Mouse (Mus musculus) neural tube, embryonic 11.5 days (tissue): Measurements from ENCODE around the gene Setd2. TPM values are rescaled to one million over a fixed set of nuclear protein-coding genes. Genes with fewer than 3 reads are reported as not detected.

ENCODE experiments used
- ATAC-seq: fragments of 200-750 bp; cut with Nextera tagmentation; 2 replicates; pipeline ENCODE4 v1.8.0; 2017; ENCODE audit warnings: moderate number of reproducible peaks, mild to moderate bottlenecking, moderate TSS enrichment, moderate library complexity; ENCODE audit not compliant: insufficient read depth, low FRiP score, low TSS enrichment
- DNase-seq: peaks from one replicate; pipeline ENCODE4 v3.0.0-alpha.2; 2015; ENCODE audit warnings: low spot score
- H3K27ac ChIP-seq: fragments of 300-500 bp; sonication (generic); 2 replicates; pipeline ENCODE4 v1.5.1; 2014; ENCODE audit warnings: low read depth, mild to moderate bottlenecking, low read length
- H3K27me3 ChIP-seq: fragments of 300-500 bp; sonication (generic); 2 replicates; pipeline ENCODE4 v1.6.1; 2014; ENCODE audit warnings: mild to moderate bottlenecking, low read length, mixed read lengths; ENCODE audit not compliant: control insufficient read depth, insufficient read depth
- H3K36me3 ChIP-seq: fragments of 300-500 bp; sonication (generic); 2 replicates; pipeline ENCODE4 v1.6.1; 2014; ENCODE audit warnings: mild to moderate bottlenecking, low read length, moderate library complexity, mixed read lengths; ENCODE audit not compliant: control insufficient read depth, insufficient read depth
- H3K4me1 ChIP-seq: fragments of 300-500 bp; sonication (generic); 2 replicates; pipeline ENCODE4 v1.6.1; 2014; ENCODE audit warnings: low read length, mixed read lengths; ENCODE audit not compliant: control insufficient read depth, insufficient read depth
- H3K4me2 ChIP-seq: fragments of 300-500 bp; sonication (generic); 2 replicates; pipeline ENCODE4 v1.6.1; 2014; ENCODE audit warnings: low read depth, mild to moderate bottlenecking, moderate library complexity
- H3K4me3 ChIP-seq: fragments of 300-500 bp; sonication (generic); 2 replicates; pipeline ENCODE4 v1.5.1; 2014; ENCODE audit warnings: low read depth, low read length
- H3K9ac ChIP-seq: fragments of 300-500 bp; sonication (generic); 2 replicates; pipeline ENCODE4 v1.6.1; 2014; ENCODE audit warnings: mild to moderate bottlenecking, low read length
- H3K9me3 ChIP-seq: fragments of 300-500 bp; sonication (generic); 2 replicates; pipeline ENCODE4 v1.6.1; 2016; ENCODE audit warnings: low read length; ENCODE audit not compliant: control insufficient read depth
- WGBS: fragments of 180-500 bp; shearing (Covaris S2); extraction: QIAGEN DNeasy Blood & Tissue Kit; methylation state at CpG from one replicate; pipeline ENCODE4 v1.1.7; 2014; 5-methylcytosine and 5-hydroxymethylcytosine counted together
- microRNA-seq: library from miRNA; unstranded; fragments of <30 nt; microRNA quantifications from one replicate; pipeline ENCODE4, GENCODE M21; 2016
- polyA plus RNA-seq: library from polyadenylated mRNA; unstranded; fragments of >200 nt; fragmentation: Nextera tagmentation; extraction: Ambion mirVana; gene quantifications from 2 replicates; pipeline ENCODE4 v1.2.1, GENCODE M21; 2014

Setd2 gene
- polyA plus RNA-seq, 1 experiment from 2014 or later: 45.0 TPM

DNA sequence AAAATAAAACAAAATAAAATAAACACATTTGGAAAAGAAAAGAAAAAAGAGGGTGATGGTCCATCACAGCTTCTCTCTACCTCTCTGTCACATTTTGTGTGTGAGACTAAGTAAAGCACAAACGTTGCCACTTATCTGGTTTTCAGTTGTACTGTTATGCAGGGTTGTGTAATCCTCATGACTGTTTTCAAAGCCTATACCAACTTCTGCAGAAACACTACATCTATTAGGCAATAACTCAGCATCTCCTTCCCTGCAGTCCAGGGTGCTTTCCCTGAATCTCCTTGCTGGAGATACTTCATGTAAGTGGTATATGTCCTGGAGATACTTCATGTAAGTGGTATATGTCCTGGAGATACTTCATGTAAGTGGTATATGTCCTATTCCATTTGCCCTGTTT, 130.4 kb downstream of the Setd2 start:
- H3K36me3 ChIP-seq: no peaks in the 10 kb centered on the region
- WGBS: 93% methylated on average over 1 of the region's 1 CpGs
- H3K4me1 ChIP-seq: peaks cover 4% of the 10 kb centered on the region
- no peak for DNase-seq
- no peak overlapping the region for H3K27ac ChIP-seq
- H3K9me3 ChIP-seq: no peaks in the 10 kb centered on the region
- no peak overlapping the region for H3K9ac ChIP-seq
- H3K4me3 ChIP-seq: no peak overlapping the region
- H3K27me3 ChIP-seq: no peaks in the 10 kb centered on the region
- no peak for ATAC-seq
- H3K4me2 ChIP-seq: no peak overlapping the region

DNA sequence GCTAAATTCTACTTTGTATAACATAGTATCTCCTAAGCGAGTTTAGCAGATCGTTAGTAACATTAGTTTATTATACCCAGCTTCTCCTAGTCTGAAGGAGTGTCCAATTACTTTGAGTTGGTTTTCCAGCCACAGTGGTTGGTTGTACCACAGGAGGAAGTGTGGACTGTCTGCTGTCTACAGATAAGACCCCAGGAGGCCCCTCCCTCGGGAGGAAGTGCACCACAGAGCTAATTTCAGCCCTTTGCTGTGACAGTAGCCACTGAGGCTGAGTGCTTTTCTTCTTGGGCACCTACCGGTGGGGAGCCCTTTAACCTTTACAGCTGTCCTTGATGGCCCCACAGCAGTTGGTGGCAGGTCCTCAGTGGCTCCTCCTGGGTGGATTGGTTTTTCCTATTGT, 133.5 kb downstream of the Setd2 start:
- Histone ChIP-seq H3K36me3 (no peaks in the 10 kb centered on the region), H3K9ac (no peak overlapping the region)
- WGBS: 15% methylated on average over 4 of the region's 4 CpGs

DNA sequence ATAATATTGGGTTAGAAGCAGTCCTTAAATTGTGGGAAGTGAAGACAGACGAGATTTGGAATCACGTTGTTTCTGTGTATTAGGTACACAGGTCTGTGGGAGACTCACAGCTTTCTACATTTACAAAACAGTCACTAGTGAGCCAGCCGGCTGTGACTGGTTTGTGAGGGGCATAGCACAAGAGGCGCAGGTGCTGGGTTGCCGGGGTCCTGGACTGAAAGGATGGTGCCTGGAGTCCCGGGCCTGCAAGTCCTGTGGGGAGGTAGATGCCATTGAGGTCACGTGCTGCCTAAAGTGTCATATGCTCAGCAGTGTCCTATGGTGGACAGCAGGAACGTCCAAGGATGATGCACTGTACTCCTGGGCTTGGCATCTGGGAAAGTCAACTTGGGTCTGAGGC, 134.0 kb downstream of the Setd2 start:
- ATAC-seq (no peak), DNase-seq (no peak)
- no peak overlapping the region for H3K4me3 ChIP-seq
- H3K27ac ChIP-seq: no peak overlapping the region
- no peaks in the 10 kb centered on the region for H3K36me3 ChIP-seq
- 0 out of 2 replicates have a peak overlapping the region, but pooled peaks have one; percentile 2 for H3K4me2 ChIP-seq
- WGBS: 28% methylated on average over 8 of the region's 8 CpGs
- H3K27me3 ChIP-seq: no peaks in the 10 kb centered on the region
- H3K9me3 ChIP-seq: no peaks in the 10 kb centered on the region
- no peak overlapping the region for H3K9ac ChIP-seq
- peaks cover 4% of the 10 kb centered on the region; the same call in 1 of the 2 replicates for H3K4me1 ChIP-seq

More for the DNA sequence above, 133.5 kb downstream of the Setd2 start:
- no peak for ATAC-seq
- DNase-seq: no peak
- Histone ChIP-seq H3K4me2 (0 out of 2 replicates have a peak overlapping the region, but pooled peaks have one; percentile 2), H3K4me3 (no peak overlapping the region), H3K4me1 (peaks cover 4% of the 10 kb centered on the region; the same call in 1 of the 2 replicates), H3K9me3 (no peaks in the 10 kb centered on the region), H3K27ac (no peak overlapping the region), H3K27me3 (no peaks in the 10 kb centered on the region)

DNA sequence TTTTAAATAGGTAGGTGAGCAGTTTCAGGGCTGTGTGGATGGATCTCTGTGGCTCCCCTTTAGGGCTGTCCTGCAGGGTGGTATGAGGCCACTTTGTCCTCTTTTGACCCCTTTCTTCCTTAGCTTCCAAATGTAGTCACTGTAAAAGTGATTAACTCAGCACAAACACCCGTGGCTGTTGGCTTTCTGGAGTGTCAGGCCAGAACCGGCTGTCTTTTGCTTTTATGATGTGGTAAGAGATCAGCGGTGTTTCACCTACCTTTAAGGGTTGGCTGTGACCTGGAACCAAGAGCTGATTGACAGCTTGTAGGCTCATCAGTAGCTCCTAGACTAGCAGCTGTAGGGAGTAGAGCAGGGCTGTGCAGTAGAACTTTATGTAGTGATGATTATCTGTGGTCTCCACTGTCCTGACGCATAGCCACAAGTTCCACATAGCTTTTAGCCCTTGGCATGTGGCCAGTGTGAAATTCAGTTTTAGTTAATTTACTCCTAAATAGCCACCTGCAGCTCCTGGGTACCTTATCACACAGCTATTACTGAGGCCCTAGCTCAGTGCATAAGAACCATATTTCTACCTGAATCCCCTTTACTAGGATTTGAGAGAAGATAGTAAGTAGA, 134.9 kb downstream of the Setd2 start:
- ATAC-seq (no peak), DNase-seq (no peak)
- H3K9ac ChIP-seq: no peak overlapping the region
- H3K4me1 ChIP-seq: peaks cover 4% of the 10 kb centered on the region; the same call in 1 of the 2 replicates
- no peak overlapping the region for H3K4me3 ChIP-seq
- H3K36me3 ChIP-seq: no peaks in the 10 kb centered on the region
- H3K27ac ChIP-seq: no peak overlapping the region
- no peaks in the 10 kb centered on the region for H3K9me3 ChIP-seq
- H3K27me3 ChIP-seq: no peaks in the 10 kb centered on the region
- WGBS: 51% methylated on average over 4 of the region's 4 CpGs
- H3K4me2 ChIP-seq: no peak overlapping the region

Small RNA genes within 50 kb of the gene (microRNA-seq; reads per million reads assigned to microRNA genes)
- gene Mir8107: not detected

Other genes starting within 250 kb of the Setd2 start
- 39.0 and 43.2 TPM in 2 replicates for gene Elp6, start 227.4 kb upstream of the Setd2 start, polyA plus RNA-seq
- 25.9 and 29.2 TPM in 2 replicates for gene Scap, start 199.3 kb upstream of the Setd2 start, polyA plus RNA-seq
- 15.4 and 15.9 TPM in 2 replicates for gene Ptpn23, start 124.4 kb upstream of the Setd2 start, polyA plus RNA-seq
- 0.78 and 0.88 TPM in 2 replicates for gene Ngp, start 112.8 kb upstream of the Setd2 start, polyA plus RNA-seq
- gene Klhl18, start 55.9 kb upstream of the Setd2 start, polyA plus RNA-seq: 11.0 and 11.1 TPM in 2 replicates
- gene Kif9, start 55.6 kb upstream of the Setd2 start, polyA plus RNA-seq: 0.89 and 1.3 TPM in 2 replicates
- 23.4 and 24.3 TPM in 2 replicates for gene Nradd, start 91.9 kb downstream of the Setd2 start, polyA plus RNA-seq
- gene Nbeal2, start 121.6 kb downstream of the Setd2 start, polyA plus RNA-seq: 0.87 and 1.1 TPM in 2 replicates
- gene Ccdc12, start 123.9 kb downstream of the Setd2 start, polyA plus RNA-seq: 131 and 134 TPM in 2 replicates
- gene Myl3, start 209.3 kb downstream of the Setd2 start, polyA plus RNA-seq: 2.9 and 5.3 TPM in 2 replicates
- 33.7 and 36.2 TPM in 2 replicates for gene Pth1r, start 214.5 kb downstream of the Setd2 start, polyA plus RNA-seq